Mouse (Mus musculus) B cell, adult 2 months (primary cell): Measurements from ENCODE around the gene St6galnac5.
"Not testable (repeated sequence)": the region's sequence is repeated elsewhere in the genome, so short reads cannot be mapped to it uniquely, and the experiment has no call there.

Experiments used
- DNase-seq, 2 experiments: peaks; one replicate each; pipeline ENCODE4 v3.0.0; 2022

Gene St6galnac5

DNA sequence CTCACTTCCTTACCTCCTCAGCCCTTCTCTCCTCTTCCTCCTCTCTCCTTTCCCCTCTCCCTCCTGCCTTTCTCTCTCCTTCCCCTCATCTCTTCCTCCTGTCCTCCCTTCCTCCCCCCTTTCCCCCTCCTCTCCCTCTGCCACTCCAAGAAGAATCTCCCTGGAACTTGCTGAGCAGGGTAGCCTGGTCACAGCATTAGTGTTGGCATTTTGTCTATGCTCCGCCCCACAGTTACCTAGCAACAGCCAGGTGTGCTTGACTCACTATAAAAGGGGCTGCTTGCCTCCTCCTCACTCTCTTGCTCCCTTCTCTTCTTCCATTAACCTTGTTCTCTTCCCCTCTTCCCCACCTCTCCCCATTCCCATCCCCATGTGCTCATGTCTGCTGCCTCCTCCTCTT lies 120.1 kb downstream of the St6galnac5 start:
- no peak for DNase-seq

DNA sequence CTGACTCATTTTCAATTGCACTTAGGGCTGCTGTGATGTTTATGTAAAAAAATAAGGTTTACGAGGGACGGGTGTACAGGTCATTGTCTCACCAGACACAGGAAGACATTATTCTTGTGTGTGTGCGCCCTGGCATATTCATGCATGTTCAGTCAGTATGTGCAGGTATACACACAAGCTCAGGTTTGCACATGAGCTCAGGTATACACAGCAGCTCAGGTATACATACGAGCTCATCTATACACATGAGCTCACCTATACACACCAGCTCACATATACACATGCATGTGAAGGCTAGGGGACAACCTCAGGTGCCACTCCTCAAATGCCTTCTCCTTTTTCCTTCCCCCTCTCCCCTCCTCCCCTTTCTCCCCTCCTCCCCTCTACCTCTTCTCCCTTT lies 120.6 kb downstream of the St6galnac5 start:
- no peak for DNase-seq

GRCm38 (mm10) chr3:152856095-152856494 lies 126.0 kb downstream of the St6galnac5 start:
- peak in 1 of 2 experiments; percentile 7 for DNase-seq

DNA sequence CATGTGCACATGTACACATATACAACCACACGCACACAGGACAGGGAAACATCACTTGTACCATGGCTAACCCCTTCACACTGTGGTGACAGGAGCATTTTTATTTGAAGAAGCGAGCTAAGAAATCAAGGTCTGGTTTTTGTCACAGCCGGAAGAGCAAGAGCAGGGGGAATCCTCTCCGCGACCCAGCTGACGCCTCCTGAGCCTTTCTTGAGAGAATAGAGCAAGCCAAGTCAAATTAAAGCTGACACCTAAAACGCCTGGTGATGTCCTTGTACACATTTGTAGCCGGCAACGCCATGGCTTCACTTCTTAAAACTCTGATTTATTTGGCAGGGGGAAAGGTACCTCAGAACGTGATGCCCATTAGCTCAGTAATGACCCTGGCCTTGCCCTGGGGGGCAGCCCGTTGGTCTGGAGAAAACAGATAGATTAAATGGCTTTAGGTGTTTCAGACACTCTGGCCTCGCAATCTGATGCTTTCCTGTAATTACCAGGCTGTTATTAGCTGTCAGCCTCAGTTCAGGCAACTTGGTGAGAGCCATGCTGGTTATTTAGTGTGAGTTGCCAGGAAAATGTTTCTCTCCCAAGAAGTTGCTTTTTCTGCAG lies 126.9 kb downstream of the St6galnac5 start:
- DNase-seq: no peak

GRCm38 (mm10) chr3:152843925-152844324 lies 138.1 kb downstream of the St6galnac5 start:
- DNase-seq: no peak

DNA sequence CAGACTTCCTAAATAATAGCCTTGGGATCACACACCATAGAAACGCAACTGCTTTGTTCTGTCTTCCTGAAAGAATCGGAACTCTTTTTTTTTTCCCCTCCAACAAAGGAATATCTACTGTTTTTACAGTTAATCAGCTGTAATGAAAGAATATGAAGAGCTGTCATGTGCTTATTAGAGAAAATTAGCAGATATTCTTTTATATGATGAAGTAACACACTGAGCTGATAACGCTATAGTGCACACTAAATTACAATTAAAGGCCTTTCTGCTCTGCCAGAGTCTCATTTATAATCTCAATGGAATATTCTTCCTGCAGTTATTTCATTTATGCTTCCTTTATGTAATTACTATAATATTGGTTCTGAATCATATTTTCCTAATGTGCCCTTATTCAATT lies 139.4 kb downstream of the St6galnac5 start:
- no peak for DNase-seq

GRCm38 (mm10) chr3:152841264-152841663 lies 140.8 kb downstream of the St6galnac5 start:
- DNase-seq: no peak

DNA sequence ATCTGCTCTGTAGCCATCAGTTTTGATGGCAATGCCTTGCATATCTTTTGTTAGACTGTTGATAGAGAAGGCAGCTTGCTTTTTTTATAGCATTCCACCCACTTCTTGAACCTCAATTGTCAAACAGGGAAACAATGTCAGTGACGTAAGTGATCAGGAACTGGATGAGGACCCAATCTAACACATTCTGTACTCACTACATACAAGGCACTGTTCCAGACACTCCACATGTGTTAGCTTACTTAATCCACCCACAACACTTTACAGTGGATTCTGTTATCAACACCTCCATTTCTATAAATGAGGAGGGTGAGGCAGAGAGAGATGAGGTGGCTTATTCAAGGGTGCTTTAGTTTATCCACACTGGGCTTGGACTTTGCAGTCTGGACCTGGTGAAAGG lies 144.1 kb downstream of the St6galnac5 start:
- no peak for DNase-seq

DNA sequence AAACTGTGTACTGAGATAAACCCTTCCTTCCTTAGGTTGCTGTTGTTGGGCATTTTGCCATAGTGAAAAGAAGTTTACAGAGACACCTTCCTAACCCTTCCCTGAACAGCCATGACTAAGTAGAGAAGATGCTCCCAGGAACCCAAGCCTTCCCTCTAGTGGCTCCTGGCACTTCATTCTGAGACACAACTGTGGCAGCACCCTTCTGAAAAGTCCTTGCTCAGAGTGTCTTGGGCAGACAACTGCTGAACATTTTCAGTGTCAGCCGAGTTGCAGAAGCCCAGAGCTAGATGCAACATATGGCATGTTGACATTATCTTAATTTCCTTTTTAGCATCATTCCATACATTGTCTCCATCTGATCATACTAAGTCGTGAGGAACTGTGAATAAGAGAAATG lies 144.6 kb downstream of the St6galnac5 start:
- no peak for DNase-seq

DNA sequence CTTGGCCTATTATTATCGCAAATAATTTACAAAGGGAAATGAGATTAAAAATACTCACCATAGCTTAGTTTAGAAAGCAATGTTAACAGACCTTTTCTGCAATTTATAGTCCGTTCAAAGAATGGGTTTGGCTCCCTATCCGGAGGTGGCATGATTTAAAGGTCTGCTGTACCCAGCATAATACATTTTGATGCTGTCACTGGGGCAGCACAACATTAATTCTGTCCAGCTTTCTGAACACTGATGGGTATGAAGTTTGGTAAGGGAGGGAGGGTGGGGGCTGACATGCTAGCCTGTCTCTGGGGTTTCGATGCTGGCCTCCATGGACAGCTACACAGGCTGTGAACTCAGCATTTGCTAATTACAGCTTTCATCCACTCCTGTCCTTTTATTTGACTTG lies 149.6 kb downstream of the St6galnac5 start:
- DNase-seq: no peak

- DNase-seq: no peak
Measured at GRCm38 (mm10) chr3:152831974-152832373, 150.1 kb downstream of the St6galnac5 start.

GRCm38 (mm10) chr3:152831377-152831776 lies 150.7 kb downstream of the St6galnac5 start:
- DNase-seq: no peak

DNA sequence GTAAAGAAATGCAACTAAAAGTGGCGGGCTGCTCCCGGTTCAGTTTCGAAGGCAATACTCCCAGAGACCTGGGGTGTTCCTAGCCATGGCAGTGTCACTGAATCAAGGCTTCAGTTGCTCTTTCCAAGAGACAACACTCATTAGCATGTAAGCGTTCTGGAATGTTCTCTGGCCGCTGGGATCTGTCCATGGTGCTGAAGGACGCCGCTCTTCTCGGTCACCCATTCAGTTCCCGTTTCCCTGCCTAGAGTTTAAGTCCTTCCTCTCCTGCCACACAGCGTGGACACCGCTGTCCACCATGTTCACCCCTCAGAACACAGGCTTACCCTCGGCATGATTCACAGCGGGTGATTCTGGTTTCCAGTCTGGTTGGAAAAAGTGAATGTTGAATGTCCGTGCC lies 160.8 kb downstream of the St6galnac5 start:
- peak; percentile 7 to 13 for DNase-seq

- DNase-seq: no peak
Measured at GRCm38 (mm10) chr3:152820406-152820805, 161.6 kb downstream of the St6galnac5 start.

- no peak for DNase-seq
Measured at GRCm38 (mm10) chr3:152815110-152815509, 166.9 kb downstream of the St6galnac5 start.

DNA sequence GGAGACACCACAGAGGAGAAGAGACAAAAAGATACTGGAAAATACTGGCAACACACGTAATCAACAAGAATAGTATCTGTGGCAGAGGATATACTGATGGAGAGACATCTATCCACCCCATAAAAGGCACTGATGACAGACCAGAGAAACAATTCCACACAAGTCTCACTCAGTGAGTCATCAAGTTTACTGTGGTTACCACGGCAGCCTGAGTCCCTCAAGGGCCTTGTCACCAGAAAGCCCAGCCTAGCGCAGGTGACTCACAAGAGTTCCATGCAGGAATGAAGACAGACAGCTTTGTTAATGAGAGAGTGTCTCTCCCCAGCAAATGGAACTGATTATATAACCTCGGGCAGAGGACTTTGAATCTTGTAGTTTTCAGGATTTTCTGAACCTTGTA lies 168.1 kb downstream of the St6galnac5 start:
- DNase-seq: no peak

- DNase-seq: peak; percentile 5 to 19
Measured at GRCm38 (mm10) chr3:152799738-152800431, 182.2 kb downstream of the St6galnac5 start.

DNA sequence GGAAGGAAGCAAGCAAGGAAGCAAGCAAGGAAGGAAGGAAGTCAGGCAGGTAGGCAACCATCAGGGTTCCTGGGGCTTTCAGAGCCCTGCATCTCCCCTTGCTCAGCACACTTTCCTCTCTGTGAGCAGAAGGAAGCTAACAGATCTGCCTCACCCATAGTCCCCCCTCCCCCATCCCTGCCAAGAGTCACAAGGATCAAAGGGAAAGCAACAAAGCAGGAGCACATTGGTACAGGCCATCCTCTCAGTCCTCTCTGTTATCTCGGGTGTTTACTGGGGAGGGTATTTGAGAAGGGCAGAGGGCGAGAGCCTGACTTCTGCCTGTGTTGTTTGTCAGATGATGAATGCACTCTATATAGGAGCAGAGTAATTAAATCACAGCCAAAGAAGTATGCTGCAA lies 184.7 kb downstream of the St6galnac5 start:
- no peak for DNase-seq

DNA sequence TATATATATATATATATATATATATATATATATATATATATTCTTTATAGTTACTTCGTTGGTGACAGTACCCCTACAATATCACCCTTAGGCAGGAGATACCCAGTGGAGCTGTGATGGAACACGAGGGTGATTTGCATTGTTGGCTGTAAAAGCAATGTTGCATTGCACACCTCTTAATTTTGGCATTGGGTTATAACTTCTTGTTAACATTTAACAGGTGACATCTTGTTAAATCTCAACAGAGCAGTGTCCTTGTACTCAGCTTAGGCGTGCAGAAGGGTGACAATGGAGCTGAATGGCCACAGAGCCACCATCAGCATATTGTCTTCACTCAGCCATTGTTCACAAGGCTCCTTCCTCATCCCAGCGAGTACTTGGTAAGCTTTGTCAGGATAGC lies 185.8 kb downstream of the St6galnac5 start:
- DNase-seq: no peak

DNA sequence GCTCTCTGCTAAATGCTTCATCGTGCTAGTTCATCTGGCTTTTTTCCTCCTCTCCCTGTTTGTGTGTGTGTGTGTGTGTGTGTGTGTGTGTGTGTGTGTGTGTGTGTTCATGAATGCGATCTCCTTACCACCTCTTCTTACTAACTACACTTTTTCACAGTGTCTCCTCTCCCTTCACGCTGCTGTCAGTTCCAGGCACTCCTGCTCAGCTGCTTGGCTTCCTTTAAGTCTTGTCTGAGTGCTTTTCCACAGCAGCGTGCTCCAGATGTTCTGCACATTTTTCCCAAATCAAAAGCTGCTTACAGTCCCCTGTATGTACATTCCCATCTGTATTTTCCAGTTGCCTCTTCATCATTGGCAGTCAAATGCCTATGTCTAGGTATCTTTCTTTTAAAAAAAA lies 189.0 kb downstream of the St6galnac5 start:
- no peak for DNase-seq

DNA sequence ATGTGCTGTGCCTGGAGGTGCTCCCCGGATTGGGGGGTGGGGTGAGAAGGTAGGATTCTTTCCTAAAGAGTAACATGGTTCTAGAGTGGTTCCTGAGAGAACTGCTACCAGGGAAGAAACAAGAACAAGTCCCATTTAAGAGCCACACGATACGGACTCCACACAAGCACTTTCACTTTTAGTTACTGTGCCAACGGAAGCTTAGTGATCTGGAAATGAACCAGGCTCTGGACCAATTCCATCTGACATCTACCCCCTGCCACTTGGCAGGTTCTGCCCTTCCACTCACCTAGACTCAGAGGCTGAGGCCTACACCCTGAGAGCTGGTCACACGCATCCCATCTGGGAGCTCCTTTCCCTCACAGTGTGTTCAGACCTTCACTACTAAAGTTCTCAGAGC lies 189.4 kb downstream of the St6galnac5 start:
- DNase-seq: no peak

DNA sequence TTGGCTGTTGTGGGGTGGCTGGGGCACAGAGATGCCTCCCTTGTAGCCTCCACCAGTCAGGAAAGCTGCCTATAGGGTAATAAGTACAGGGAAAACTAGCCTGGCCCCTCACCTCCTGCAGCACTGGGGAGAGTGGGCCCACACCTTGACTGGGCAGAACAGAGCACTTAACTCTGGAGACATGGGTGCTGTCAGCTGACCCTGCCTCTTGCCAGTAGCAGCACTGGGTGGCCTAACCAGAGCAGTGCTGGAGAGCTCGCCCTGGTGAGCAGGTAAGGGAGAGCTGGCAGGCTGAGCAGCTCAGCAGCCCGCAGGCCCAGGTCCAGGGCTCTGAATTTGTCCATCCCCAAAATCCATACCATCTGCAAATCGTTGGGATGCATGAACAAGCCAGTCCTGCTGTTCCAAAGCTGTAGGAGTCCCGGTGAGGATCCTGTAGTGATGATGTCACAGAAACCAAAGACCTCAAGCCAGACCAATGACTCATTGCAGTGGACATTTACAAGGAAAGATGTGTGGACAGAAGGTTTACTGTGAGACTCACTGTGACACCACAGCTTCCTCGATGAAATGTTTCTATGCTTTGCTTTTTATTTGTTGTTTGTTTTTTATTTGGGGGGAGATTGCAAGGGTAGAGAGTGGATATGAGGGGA lies 193.6 kb downstream of the St6galnac5 start:
- DNase-seq: not testable (repeated sequence)

DNA sequence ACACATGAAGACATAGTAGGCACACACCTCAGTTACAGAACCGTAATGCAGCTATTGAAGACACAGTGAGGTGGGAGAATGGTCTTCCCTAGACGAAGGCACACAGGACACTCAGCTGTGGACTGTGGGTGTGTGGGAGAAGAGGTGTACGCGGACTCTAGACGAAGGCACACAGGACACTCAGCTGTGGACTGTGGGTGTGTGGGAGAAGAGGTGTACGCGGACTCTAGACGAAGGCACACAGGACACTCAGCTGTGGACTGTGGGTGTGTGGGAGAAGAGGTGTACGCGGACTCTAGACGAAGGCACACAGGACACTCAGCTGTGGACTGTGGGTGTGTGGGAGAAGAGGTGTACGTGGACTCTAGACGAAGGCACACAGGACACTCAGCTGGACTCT lies 197.7 kb downstream of the St6galnac5 start:
- DNase-seq: not testable (repeated sequence)

DNA sequence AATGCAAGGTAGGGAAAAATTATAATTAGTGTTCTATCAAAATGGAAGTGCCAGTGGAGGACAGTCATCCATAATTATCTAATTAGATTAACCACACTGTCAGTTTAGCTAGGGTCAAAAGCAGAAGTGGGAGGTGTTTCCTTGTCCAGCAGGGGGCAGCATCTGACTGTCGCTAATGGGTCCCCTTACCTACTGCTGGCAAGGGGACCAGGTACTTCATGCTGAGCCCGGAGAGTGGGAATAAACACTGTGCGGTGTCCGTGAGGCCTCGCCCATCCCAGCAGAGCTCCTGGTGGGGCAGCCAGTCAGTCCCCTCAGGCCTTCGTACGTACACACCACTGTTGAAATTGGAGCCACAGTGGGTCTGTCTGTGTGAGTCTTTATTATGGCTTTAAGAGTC lies 198.3 kb downstream of the St6galnac5 start:
- peak; percentile 77 to 79 for DNase-seq
